Mouse (Mus musculus) limb, embryonic 15.5 days (tissue): ENCODE data around the gene Nfkb2. TPM values are rescaled to one million over a fixed set of nuclear protein-coding genes. Genes with fewer than 3 reads are reported as not detected.
A peak's percentile ranks its signal among the peaks of the same experiment; 100 is the strongest.

ENCODE experiments used
- ATAC-seq: fragments of 200-750 bp; cut with Nextera tagmentation; 2 replicates; pipeline ENCODE4 v1.8.0; 2017; ENCODE audit warnings: low read depth, moderate TSS enrichment; ENCODE audit not compliant: insufficient number of reproducible peaks, low FRiP score, low TSS enrichment
- H3K27ac ChIP-seq: fragments of 300-500 bp; sonication (generic); 2 replicates; pipeline ENCODE4 v1.5.1; 2015; ENCODE audit warnings: moderate library complexity, mild to moderate bottlenecking, inconsistent platforms
- H3K27me3 ChIP-seq: fragments of 300-500 bp; sonication (generic); 2 replicates; pipeline ENCODE4 v1.6.1; 2015; ENCODE audit warnings: inconsistent platforms
- H3K36me3 ChIP-seq: fragments of 300-500 bp; sonication (generic); 2 replicates; pipeline ENCODE4 v1.6.1; 2015; ENCODE audit warnings: inconsistent platforms
- H3K4me1 ChIP-seq: fragments of 300-500 bp; sonication (generic); 2 replicates; pipeline ENCODE4 v1.6.1; 2015; ENCODE audit warnings: inconsistent platforms
- H3K4me2 ChIP-seq: fragments of 300-500 bp; sonication (generic); 2 replicates; pipeline ENCODE4 v1.6.1; 2015; ENCODE audit warnings: mild to moderate bottlenecking, inconsistent platforms
- H3K4me3 ChIP-seq: fragments of 300-500 bp; sonication (generic); 2 replicates; pipeline ENCODE4 v1.5.1; 2015; ENCODE audit warnings: mild to moderate bottlenecking, inconsistent platforms
- H3K9ac ChIP-seq: fragments of 300-500 bp; sonication (generic); 2 replicates; pipeline ENCODE4 v1.6.1; 2015; ENCODE audit warnings: inconsistent platforms
- H3K9me3 ChIP-seq: fragments of 300-500 bp; sonication (generic); 2 replicates; pipeline ENCODE4 v1.6.1; 2016; ENCODE audit warnings: inconsistent platforms
- WGBS: fragments of 180-500 bp; shearing (Covaris S2); methylation state at CpG from one replicate; pipeline ENCODE4 v1.1.7; 2015; 5-methylcytosine and 5-hydroxymethylcytosine counted together
- polyA plus RNA-seq: library from polyadenylated mRNA; unstranded; fragments of >200 nt; fragmentation: Nextera tagmentation; extraction: Ambion mirVana; gene quantifications from 2 replicates; pipeline ENCODE4 v1.2.1, GENCODE M21; 2015

Nfkb2 gene
- polyA plus RNA-seq, 1 experiment from 2014 or later: 11.4 TPM

DNA sequence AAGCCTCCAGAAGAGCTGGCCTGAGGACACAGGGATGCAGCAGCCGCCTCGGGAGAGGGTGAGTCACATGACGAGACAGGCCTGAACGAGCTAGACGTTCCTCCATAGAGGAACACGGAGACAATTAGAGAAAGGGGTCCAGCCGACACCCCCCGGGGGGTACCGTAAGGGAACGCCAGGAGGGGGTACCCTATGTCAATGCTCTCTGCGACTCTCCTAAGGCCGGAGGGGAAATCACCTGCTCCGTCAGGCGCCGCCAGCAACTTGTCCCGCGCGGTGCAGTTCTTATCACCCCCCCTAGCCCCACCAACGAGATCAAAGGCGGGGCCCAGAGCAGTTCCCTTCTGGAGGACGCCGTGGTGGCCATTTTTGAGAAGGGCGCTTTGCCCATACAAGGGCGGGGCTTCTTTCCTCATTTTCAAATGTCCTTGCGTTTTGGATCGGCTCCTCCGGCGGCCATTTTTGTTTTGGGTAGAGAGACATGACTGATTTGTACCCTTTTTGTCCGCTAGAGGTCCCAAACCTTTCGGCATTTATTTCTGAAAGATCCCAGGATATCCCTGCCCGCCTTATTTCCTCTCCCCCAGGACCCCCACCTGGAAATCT is 34.3 kb downstream of the Nfkb2 start, which contains the start of gene Cuedc2:
Gene Cuedc2 (minus strand): TSS at position 372 of the 606 bp plus-strand sequence.
- Histone ChIP-seq H3K27ac (peak within 1 kb of the TSS; percentile 78), H3K4me2 (peak within 1 kb of the TSS; percentile 73), H3K4me1 (peaks cover 25% of the 10 kb centered on the region), H3K36me3 (no peaks in the 10 kb centered on the region), H3K27me3 (0 out of 2 replicates have a peak, but pooled peaks cover 5% of the 10 kb centered on the region), H3K4me3 (peak within 1 kb of the TSS; percentile 74), H3K9me3 (no peaks in the 10 kb centered on the region), H3K9ac (peak within 1 kb of the TSS; percentile 64)
- WGBS: under 1% methylated on average over 31 of the region's 31 CpGs
- ATAC-seq: peak; percentile 81

DNA sequence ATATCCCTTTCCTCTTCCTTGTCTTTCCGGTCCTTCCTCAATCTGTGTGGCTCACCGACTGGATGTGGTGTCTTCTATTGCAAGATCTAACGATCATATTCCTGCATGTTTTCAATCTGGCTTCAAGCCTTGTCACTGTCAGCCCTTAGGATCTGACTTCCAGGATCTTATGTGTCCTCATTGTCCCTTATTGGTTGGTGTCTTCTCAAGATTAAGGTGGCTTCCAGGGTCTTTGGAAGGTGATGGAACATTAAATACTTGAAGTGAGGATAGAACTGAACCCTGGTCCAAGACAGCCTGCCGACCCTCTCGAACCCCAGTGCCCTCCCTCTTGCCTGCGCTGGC is 34.8 kb downstream of the Nfkb2 start:
- H3K9me3 ChIP-seq: no peaks in the 10 kb centered on the region
- H3K4me2 ChIP-seq: peak overlapping the region; percentile 73
- H3K4me3 ChIP-seq: peak overlapping the region; percentile 74
- no peak for ATAC-seq
- no peaks in the 10 kb centered on the region for H3K36me3 ChIP-seq
- peak overlapping the region; percentile 78 for H3K27ac ChIP-seq
- 0 out of 2 replicates have a peak, but pooled peaks cover 5% of the 10 kb centered on the region for H3K27me3 ChIP-seq
- WGBS: 51% methylated on average over 6 of the region's 6 CpGs
- no peak overlapping the region for H3K9ac ChIP-seq
- H3K4me1 ChIP-seq: peaks cover 25% of the 10 kb centered on the region

DNA sequence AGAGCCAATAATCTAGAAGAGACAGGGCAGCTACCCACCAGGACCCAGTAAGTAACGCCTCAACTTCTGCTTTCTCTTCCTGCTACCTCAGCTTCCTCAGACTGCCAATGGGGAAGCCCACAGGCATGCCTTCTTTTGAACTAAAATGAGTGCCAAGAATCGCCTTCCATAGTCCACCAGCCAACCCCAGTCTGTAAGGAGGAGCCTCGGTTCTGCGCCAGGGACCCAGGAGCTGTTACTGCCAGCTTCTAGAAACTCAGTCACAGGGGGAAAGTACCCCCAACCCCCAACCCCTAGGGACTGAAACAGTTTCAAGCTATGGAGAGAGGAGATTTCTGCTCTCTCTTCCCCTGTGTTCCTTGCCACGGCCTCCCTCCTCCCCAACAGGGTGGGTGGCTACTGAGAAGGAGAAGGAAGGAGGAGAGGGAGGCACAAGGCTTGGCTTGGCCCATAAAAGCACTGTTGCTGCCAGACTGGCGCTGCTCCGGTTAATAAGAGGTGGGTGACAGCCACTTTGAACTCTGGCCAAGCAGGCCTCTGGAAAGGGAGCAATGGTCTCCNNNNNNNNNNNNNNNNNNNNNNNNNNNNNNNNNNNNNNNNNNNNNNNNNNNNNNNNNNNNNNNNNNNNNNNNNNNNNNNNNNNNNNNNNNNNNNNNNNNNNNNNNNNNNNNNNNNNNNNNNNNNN is 35.3 kb downstream of the Nfkb2 start:
- ATAC-seq: peak; percentile 28; the same call in 1 of the 2 replicates
- peaks cover 25% of the 10 kb centered on the region for H3K4me1 ChIP-seq
- no peak overlapping the region for H3K9ac ChIP-seq
- no peaks in the 10 kb centered on the region for H3K9me3 ChIP-seq
- 49% methylated on average over 6 of the region's 7 CpGs for WGBS
- peaks cover 8% of the 10 kb centered on the region; the same call in 1 of the 2 replicates for H3K27me3 ChIP-seq
- H3K36me3 ChIP-seq: no peaks in the 10 kb centered on the region
- H3K4me3 ChIP-seq: peak overlapping the region; percentile 7; the same call in 1 of the 2 replicates
- peak overlapping the region; percentile 78 for H3K27ac ChIP-seq
- H3K4me2 ChIP-seq: peak overlapping the region; percentile 73

DNA sequence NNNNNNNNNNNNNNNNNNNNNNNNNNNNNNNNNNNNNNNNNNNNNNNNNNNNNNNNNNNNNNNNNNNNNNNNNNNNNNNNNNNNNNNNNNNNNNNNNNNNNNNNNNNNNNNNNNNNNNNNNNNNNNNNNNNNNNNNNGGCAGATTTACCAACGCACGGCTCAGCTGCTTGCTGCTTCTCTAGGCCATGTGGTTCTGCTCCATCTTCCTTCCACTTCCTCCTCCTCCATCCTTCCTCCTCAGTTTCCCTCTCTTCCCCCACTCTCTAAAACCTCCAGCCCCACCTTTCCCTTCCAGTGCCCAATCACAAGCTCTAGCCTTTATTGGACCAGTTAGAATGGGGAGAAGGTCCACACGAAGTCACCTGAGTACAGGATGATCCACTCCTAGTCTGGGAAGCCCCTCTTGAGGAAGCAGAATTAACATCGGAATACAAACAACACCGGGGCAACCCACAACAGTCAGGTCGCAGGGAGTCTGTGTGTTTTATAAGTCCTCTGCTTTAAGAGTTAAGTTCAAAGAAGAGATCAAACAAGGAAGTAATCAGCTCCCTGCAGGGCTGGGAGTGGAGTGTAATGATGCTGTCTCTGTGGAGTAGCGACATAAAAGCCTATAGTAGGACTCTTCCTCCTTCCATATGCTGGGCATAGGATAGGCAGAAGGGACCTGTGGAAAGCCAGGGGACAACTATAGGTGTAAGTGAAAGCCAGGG is 40.7 kb downstream of the Nfkb2 start:
- Histone ChIP-seq H3K27ac (no peak overlapping the region), H3K27me3 (peaks cover 10% of the 10 kb centered on the region; the same call in 1 of the 2 replicates), H3K4me1 (peaks cover 11% of the 10 kb centered on the region), H3K9me3 (no peaks in the 10 kb centered on the region), H3K4me2 (no peak overlapping the region), H3K36me3 (no peaks in the 10 kb centered on the region), H3K9ac (no peak overlapping the region), H3K4me3 (no peak overlapping the region)
- ATAC-seq: no peak
- WGBS: 16% methylated on average over 7 of the region's 7 CpGs

DNA sequence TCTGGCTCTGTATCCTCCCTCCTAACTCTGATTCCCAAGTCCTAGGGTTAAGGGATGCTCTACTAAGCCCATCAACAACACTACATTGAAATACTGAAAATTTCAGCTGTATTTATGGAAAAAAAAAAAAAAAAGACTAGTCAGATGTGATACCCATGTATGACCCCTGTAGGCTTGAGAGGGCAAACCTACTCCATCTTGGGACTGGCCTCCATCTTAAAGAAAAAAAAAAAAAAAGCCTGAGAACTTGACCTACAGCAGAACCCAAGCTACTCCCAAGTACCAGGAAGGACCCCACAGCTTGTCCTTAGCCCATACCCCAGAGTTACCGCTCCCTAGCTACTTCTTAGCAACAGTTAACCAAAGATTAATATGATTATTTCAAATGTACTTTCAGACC is 43.0 kb downstream of the Nfkb2 start:
- peaks cover 5% of the 10 kb centered on the region; the same call in 1 of the 2 replicates for H3K27me3 ChIP-seq
- H3K4me3 ChIP-seq: no peak overlapping the region
- 96% methylated on average over 1 of the region's 1 CpGs for WGBS

DNA sequence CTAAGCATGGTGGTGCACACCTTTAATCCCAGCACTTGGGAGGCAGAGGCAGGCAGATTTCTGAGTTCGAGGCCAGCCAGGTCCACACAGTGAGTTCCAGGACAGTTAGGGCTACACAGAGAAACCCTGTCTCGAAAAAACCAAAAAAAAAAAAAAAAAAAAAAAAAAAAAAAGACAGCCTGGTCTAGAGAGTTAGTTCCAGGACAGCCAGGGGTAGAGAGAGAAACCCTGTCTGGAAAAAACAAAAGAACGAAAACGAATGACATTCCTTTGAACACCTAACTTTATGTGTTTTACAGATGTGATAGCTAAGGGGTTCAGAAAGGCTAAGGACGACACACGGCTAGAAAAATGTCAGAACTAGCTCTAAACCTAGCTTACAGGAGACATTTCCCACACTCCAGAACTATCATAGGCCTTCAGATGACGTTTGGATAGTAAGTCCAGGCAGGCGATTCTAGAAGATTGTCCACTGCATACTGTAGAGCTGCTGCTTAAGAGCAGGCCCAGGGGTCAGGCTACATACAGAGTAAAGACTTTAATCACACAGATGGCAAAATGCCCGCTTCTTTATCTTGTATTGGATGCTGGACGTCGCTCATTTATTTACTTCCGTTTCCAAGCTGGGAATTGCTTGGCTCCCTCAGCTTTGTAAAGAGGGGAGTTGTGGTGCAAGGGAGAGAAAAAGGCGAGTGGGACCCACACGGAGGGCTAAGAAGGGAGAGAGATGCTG is 44.0 kb downstream of the Nfkb2 start:
- 27% methylated on average over 14 of the region's 14 CpGs for whole genome bisulfite sequencing

More for the DNA sequence above, 43.0 kb downstream of the Nfkb2 start:
- Histone ChIP-seq H3K27ac (no peak overlapping the region), H3K36me3 (no peaks in the 10 kb centered on the region), H3K9me3 (no peaks in the 10 kb centered on the region), H3K4me1 (peaks cover 11% of the 10 kb centered on the region), H3K4me2 (no peak overlapping the region), H3K9ac (no peak overlapping the region)
- no peak for ATAC-seq

DNA sequence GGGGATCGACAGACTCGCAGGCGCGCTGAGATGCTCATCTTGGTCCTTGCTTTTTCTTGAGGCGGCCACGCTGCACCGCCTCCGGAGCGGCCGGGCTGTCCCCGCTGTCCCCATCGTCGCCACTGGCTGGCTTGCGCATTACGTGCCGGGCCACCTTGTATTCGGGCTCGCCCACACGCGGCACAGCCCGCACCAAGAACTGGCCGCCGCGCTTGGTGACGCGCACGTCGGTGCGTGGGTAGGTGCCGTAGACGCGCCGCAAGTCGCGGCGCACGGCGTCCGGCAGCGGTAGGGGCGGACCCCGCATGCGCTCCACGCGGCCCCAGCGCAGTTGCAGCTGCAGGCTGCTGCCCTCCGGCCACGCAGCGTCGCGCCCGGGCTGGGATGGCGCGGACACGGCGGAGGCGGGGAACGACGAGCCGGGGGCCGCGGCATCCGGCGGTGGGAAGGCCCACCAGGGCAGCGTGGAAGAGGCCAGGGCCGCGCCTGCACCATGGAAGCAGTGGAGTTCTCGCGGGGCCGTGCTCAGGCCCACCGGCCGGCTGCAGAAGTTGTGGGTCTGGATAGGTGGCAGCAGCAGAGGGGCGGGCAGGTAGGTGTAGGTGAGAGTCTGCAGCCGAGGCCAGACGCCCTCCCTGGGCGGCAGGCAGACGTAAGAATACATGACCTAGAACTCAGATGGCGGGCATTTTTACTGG is 44.8 kb downstream of the Nfkb2 start:
- Histone ChIP-seq H3K4me3 (peak overlapping the region; percentile 69), H3K27me3 (peaks cover 5% of the 10 kb centered on the region; the same call in 1 of the 2 replicates), H3K36me3 (no peaks in the 10 kb centered on the region), H3K27ac (peak overlapping the region; percentile 86), H3K4me2 (peak overlapping the region; percentile 87), H3K9ac (peak overlapping the region; percentile 88), H3K9me3 (no peaks in the 10 kb centered on the region; the same call in 1 of the 2 replicates), H3K4me1 (peaks cover 11% of the 10 kb centered on the region)
- peak; percentile 83 for ATAC-seq
- WGBS: 1% methylated on average over 78 of the region's 78 CpGs

More for the DNA sequence above, 44.0 kb downstream of the Nfkb2 start:
- Histone ChIP-seq H3K27me3 (peaks cover 5% of the 10 kb centered on the region; the same call in 1 of the 2 replicates), H3K36me3 (no peaks in the 10 kb centered on the region), H3K4me3 (peak overlapping the region; percentile 69), H3K9me3 (no peaks in the 10 kb centered on the region; the same call in 1 of the 2 replicates), H3K4me1 (peaks cover 11% of the 10 kb centered on the region), H3K4me2 (peak overlapping the region; percentile 87), H3K9ac (peak overlapping the region; percentile 88), H3K27ac (peak overlapping the region; percentile 86)
- no peak for ATAC-seq

DNA sequence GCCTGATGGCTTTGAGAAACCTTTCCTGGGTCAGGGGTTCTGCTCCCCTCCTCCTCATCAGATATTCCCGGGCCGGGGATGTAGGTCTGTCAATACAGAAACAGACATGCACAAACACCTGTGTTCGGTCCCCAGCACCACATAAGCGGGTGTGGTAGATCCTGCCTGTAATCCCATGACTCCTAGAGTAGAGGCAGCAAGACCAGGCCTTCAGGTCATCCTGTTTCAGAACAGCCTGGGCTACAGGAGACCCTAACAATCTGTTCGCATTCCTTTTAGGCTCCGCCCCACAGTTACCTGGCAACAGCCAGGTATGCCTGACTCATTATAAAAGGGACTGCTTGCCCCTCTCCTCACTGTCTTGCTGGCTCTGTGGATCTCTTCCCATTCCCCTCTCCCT is 45.4 kb downstream of the Nfkb2 start:
- Histone ChIP-seq H3K27ac (peak overlapping the region; percentile 86), H3K36me3 (no peaks in the 10 kb centered on the region), H3K27me3 (peaks cover under 1% of the 10 kb centered on the region; the same call in 1 of the 2 replicates), H3K4me2 (peak overlapping the region; percentile 87), H3K9me3 (no peaks in the 10 kb centered on the region; the same call in 1 of the 2 replicates), H3K4me1 (peaks cover 11% of the 10 kb centered on the region), H3K9ac (peak overlapping the region; percentile 88), H3K4me3 (peak overlapping the region; percentile 69)
- ATAC-seq: no peak
- WGBS: 31% methylated on average over 6 of the region's 6 CpGs

DNA sequence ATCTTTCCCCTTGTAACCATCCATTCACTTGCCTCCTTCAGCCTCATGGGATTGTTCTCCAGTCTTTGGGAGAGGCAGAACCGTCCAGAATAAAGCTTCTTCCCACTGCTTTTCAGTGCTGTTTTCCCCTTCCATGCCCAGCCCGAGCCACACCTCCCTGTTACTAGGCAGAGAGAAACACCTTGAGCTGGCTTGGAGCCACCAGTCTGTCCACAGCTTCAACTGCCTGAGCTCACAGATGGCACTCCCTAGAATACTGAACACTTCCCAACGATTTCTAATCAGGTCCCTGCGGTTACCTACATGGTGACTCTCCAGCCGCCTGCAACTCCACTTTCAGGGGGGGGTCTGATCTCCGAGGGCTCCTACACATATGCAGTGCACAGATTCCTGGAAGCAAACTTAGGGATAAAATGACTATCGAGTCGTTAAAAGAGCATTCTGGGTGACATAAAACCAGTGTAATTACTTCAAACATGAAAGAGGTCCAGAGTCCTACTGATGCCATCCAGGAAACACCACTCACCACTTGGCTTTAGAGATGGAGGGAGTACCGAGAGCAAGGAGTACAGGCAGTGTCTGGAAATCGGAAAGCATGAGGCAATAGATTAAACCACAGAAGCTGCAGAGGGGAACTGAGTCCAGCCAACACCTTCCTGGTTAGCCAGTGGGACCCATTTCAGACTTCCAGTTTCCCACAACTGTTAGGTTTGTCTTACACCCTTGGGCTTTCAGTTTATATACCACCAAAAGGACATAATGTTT is 46.2 kb downstream of the Nfkb2 start, which contains the start of gene 2310034G01Rik:
Gene 2310034G01Rik (minus strand): TSS at position 135 of the 765 bp plus-strand sequence.
- Histone ChIP-seq H3K36me3 (no peaks in the 10 kb centered on the region), H3K27me3 (no peaks in the 10 kb centered on the region), H3K4me3 (peak within 1 kb of the TSS; percentile 69), H3K27ac (peak within 1 kb of the TSS; percentile 86), H3K9ac (peak within 1 kb of the TSS; percentile 88), H3K9me3 (no peaks in the 10 kb centered on the region; the same call in 1 of the 2 replicates), H3K4me2 (peak within 1 kb of the TSS; percentile 87), H3K4me1 (peaks cover 11% of the 10 kb centered on the region)
- ATAC-seq: no peak
- 47% methylated on average over 10 of the region's 10 CpGs for WGBS

DNA sequence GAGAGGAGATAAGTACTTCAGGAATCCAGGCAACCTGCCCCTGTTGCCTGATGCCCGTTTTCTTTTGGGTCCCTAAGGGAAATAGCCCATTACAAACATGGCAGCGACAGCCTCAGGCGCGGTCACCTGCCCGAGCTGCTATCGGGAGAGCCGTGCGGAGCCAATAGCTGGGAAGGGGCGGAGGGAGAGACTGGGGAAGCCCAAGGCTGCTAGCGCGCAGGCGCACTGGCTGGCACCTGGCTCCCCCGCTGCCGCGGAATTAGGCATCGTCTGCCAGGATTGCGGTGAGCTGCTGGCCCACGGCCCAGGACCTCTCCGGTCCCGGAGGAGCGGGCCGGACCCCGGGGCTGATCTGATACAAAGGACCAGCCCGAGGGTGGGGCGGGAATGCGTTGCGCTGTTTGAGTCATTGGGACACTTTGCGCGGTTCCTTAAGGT is 52.6 kb downstream of the Nfkb2 start:
- no peak for ATAC-seq
- peaks cover 27% of the 10 kb centered on the region for H3K27me3 ChIP-seq

More for the DNA sequence above, 52.6 kb downstream of the Nfkb2 start:
- WGBS: 1% methylated on average over 29 of the region's 29 CpGs
- H3K27ac ChIP-seq: no peak overlapping the region
- H3K4me1 ChIP-seq: peaks cover 12% of the 10 kb centered on the region
- H3K36me3 ChIP-seq: no peaks in the 10 kb centered on the region
- no peaks in the 10 kb centered on the region; the same call in 1 of the 2 replicates for H3K9me3 ChIP-seq
- H3K4me3 ChIP-seq: peak overlapping the region; percentile 49
- peak overlapping the region; percentile 36 for H3K9ac ChIP-seq
- peak overlapping the region; percentile 83 for H3K4me2 ChIP-seq
